Mouse (Mus musculus): ENCODE data around the gene Atp1a2.
"Not testable (repeated sequence)": the region's sequence is repeated elsewhere in the genome, so short reads cannot be mapped to it uniquely, and the experiment has no call there.

Gene Atp1a2

DNA sequence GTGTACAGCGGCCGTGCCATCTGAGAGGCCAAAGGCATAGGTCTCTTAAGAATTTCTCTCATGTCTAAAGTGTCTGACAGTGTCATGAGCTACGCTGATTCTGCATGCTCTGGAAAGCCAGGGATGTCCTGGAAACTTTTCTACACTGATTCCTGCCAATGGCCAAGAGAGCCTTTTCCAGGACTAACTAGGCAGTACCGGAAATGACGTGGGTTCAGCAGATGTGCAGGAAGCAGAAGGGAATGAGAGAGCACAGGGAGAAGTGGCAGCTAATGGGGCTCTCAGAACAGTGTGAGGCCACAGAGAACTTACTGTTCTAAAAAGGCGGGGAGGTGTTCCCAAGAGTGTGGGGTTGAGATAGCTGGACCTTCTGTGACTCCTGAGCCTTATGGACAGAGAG is 24.5 kb downstream of the Atp1a2 start:
- no peak for DNase-seq (ENCODE audit: low read depth, low spot score)

GRCm38 (mm10) chr1:172271765-172272164 is 26.1 kb downstream of the Atp1a2 start:
- no peak for DNase-seq (ENCODE audit: low read depth, low spot score)

DNA sequence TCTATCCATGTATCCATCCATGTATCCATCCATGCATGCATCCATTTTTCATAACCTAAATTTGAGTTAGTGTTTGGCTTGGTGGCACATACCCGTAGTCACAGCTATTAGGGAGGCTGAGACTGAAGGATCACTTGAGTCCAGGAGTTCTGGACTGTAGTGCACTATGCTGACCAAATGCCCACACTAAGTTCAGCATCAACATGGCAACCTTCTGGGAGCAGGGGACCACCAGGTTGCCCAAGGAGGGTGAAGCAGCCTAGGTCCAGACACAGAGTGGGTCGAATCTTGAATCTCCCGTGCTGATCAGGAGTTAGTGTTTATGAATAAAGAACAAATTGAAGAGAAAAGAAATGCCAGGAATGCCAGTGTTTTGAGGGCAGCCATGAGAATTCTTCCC is 26.7 kb downstream of the Atp1a2 start:
- DNase-seq (ENCODE audit: low read depth, low spot score) = no peak

- no peak for DNase-seq (ENCODE audit: low read depth, low spot score)
Observed at GRCm38 (mm10) chr1:172261477-172262078, 36.3 kb downstream of the Atp1a2 start, which contains the start of gene Igsf8. Gene Igsf8, plus strand, starts transcription at chr1:172261641.

- DNase-seq (ENCODE audit: low read depth, low spot score) = no peak
Observed at GRCm38 (mm10) chr1:172258314-172258713, 39.5 kb downstream of the Atp1a2 start, which contains the start of gene Atp1a4. Gene Atp1a4, minus strand, starts transcription at chr1:172258414.

GRCm38 (mm10) chr1:172247679-172248078 is 50.2 kb downstream of the Atp1a2 start:
- DNase-seq (ENCODE audit: low read depth, low spot score) = peak; percentile 34

DNA sequence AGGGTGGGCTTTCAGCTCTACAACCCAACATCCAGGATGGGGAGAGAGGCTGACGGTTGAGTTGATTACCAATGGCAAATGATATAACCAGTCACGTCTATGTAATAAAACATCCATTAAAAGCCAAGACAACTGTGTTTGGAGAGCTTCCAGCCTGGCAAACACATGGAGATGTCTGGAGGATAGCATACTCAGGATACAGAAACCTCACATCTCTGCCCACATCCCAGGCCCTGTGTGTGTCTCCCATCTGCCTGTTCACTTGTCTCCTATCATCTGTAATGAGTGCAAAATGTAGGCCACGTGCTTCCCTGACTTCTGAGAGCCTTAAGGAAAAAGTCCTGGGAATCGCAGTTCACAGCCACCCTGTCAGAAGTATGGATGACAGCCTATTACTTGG is 50.6 kb downstream of the Atp1a2 start:
- DNase-seq (ENCODE audit: low read depth, low spot score) = no peak

DNA sequence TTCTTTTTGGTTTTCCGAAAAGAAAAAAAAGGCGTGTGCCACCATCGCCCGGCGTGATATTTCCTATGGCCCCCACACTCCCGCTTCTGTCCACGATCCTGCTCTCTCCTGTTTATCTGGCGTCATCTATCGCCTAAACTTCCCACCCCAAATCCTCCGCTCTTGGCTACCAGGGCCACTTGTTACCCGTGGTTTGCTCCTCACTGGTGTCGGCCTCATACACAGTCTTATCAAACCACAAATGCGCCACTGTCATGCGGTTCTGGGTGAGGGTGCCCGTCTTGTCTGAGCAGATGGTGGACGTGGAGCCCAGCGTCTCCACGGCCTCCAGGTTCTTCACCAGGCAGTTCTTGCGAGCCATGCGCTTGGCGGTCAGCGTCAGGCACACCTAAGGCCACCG is 53.2 kb downstream of the Atp1a2 start:
- DNase-seq (ENCODE audit: low read depth, low spot score) = not testable (repeated sequence)

DNA sequence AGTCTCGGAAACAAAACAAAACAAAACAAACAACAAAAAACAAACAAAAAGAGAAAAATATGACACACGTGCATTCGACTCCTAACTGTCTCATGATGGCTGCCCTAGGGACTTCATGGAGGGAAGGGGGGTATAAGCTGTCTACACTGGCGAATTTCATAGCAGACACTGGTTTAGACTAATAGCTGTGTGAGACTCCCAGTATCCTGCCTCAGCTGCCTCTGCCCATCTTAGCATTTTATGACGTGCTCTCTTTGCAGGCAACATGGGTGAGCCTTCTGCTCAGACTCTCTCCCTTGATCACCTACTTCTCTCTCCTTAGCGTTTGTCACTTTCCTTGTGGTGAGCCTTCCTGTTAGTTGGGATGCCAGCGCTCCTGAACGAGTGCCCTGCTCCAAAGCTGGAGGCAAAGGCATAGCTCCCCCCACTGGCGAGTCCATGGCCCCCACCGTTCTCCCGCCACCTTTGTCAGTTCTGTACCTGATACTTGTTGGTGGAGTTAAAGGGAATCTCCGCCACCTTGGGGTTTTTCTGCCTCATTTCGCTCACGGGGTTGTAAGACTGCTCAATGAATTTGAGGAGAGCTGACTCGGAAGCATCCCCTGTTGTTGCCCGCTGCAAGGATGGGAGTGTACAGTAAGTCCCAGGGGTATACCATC is 54.2 kb downstream of the Atp1a2 start:
- no peak for DNase-seq (ENCODE audit: low read depth, low spot score)

GRCm38 (mm10) chr1:172242401-172242800 is 55.5 kb downstream of the Atp1a2 start:
- peak; percentile 95 for DNase-seq (ENCODE audit: low read depth, low spot score)

GRCm38 (mm10) chr1:172240945-172241708 is 56.7 kb downstream of the Atp1a2 start:
- DNase-seq (ENCODE audit: low read depth, low spot score) = no peak

- peak; percentile 85 for DNase-seq (ENCODE audit: low read depth, low spot score)
Observed at GRCm38 (mm10) chr1:172229215-172229614, 68.6 kb downstream of the Atp1a2 start.

DNA sequence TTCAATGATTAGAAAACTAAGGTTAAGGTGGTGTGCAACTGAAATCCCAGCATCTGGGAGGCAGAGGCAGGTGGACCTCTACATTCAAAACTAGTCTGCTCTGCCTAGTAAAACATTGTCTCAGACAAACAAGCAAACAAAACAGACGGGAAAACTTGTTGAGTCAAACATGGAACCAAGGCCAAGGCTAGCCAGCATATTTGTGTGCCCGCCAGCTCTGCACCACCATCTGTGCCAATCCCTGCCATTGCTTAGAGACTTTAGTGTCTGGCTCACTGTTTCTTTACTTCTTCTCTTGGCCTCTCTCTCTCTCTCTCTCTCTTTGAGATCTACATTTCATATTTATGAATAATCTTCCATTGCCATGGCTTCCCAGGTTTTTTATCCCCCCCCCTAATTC is 69.7 kb downstream of the Atp1a2 start:
- no peak for DNase-seq (ENCODE audit: low read depth, low spot score)
